Mouse (Mus musculus): Measurements from ENCODE around the gene Six4. TPM values are rescaled to one million over a fixed set of nuclear protein-coding genes. Genes with fewer than 3 reads are reported as not detected.

Gene Six4
- polyA plus RNA-seq, 1 experiment from 2014 or later = 0.54 TPM

DNA sequence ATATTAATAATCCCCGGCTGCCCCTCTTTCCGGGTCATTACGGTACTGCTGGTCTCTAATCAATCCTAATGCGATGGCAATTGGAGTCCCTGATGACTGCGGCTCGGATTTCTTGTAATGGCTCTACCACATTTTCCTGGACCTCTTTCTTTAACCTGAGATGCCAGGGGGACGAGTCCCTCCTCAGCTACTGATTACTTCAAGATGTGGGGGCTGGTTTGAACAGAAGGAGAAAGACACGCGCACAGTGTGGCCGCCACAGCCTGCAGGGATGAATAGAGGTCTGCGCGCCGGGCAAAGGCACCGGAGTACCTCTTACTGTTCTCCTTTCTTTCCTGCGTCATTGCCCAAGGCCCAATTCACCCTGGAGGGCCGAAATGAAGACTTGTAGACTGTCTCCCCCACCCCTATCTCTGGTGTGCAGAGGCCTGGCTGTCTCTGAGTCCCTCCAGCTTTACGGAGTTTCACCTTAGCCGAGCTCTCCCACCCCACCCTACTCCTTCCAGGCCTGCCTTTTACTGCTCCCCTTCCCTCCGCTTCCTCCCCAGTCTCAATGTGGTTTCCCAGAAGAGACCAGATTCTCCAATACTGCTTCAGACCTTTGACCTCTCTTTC, 61.1 kb downstream of the Six4 start:
- Histone ChIP-seq H3K27ac (replicated peaks) (no peak overlapping the region), H3K27me3 (replicated peaks) (peaks cover 97% of the 10 kb centered on the region), H3K4me1 (peaks cover 12% of the 10 kb centered on the region), H3K4me2 (peak overlapping the region; percentile 1; the same call in 1 of the 2 replicates), H3K36me3 (no peaks in the 10 kb centered on the region), H3K9me3 (replicated peaks) (no peaks in the 10 kb centered on the region), H3K4me3 (replicated peaks) (no peak overlapping the region), H3K9ac (replicated peaks) (no peak overlapping the region)
- no peak for ATAC-seq (ENCODE audit: low FRiP score)
- 2% methylated on average over 19 of the region's 19 CpGs for WGBS

DNA sequence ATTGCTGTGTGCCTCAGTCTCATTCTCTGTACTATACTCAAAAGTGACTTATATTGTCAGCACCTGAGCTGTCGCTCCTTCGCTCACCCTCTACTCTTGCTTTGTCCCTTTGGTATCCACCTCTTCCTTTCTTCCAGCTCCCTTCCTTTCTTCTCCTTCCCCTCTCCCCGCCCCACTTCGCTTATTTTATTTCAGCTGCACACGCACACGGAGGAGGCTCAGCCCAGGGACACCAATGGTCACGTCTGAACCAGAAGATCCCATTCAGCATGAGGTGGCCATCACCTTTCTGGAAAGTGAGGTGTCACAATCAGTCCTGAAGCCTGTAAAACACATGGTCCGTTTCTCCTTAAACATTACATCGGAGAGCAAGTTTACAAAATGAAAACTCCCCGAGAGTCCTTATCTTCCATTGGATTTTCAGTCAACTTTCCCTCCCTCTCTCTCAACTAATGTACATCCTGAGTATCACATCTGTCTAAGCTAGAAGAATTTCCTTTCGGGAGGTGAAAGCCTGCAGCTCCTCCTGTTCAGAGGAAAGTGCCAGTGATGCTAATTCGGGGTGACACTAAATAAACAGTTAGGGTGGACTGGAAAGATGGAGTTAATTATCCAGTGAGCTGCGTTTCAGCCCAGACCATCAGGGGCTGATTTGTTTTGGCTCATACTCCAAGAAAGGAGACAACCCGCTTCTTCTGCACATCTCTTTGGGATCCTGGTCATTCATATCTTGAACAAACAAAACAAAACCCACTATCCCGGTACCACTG, 62.3 kb downstream of the Six4 start:
- no peak for ATAC-seq (ENCODE audit: low FRiP score)
- peaks cover 97% of the 10 kb centered on the region for H3K27me3 ChIP-seq (replicated peaks)
- no peak overlapping the region for H3K27ac ChIP-seq (replicated peaks)
- H3K9ac ChIP-seq (replicated peaks) = no peak overlapping the region
- H3K4me1 ChIP-seq = peaks cover 19% of the 10 kb centered on the region
- no peak overlapping the region for H3K4me3 ChIP-seq (replicated peaks)
- no peak overlapping the region for H3K4me2 ChIP-seq
- no peaks in the 10 kb centered on the region for H3K9me3 ChIP-seq (replicated peaks)
- no peaks in the 10 kb centered on the region for H3K36me3 ChIP-seq
- WGBS = 1% methylated on average over 15 of the region's 15 CpGs

DNA sequence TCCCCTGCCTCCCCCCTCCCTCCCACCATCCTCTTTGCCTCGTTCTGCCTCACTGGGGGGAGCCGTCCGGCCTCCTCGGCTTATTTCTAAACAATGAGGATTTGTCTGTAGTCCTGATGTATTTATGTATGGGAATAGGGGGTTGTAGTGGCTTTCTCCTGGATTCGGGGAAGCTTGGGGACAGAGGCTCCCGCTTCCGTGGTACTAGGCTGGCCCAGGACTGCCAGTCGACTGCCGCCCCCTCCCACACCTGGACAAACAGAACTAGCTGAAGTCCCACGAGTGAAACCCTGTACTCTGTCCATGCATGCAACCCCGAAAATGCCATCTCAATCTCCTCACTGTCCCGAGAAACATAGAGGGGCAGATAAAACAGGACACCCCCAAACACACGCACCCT, 63.0 kb downstream of the Six4 start:
- WGBS = 2% methylated on average over 13 of the region's 13 CpGs
- Histone ChIP-seq H3K27ac (replicated peaks) (no peak overlapping the region), H3K36me3 (no peaks in the 10 kb centered on the region), H3K9me3 (replicated peaks) (no peaks in the 10 kb centered on the region), H3K4me2 (no peak overlapping the region), H3K27me3 (replicated peaks) (peaks cover 97% of the 10 kb centered on the region), H3K4me1 (peaks cover 25% of the 10 kb centered on the region), H3K4me3 (replicated peaks) (no peak overlapping the region), H3K9ac (replicated peaks) (no peak overlapping the region)
- ATAC-seq (ENCODE audit: low FRiP score) = no peak

Other genes starting within 250 kb of the Six4 start
- gene Six6, start 173.6 kb downstream of the Six4 start, polyA plus RNA-seq (2015; fragmentation: Nextera tagmentation; extraction: Ambion mirVana) = not detected in 2 replicates
- 7.4 and 9.7 TPM in 2 replicates for gene 4930447C04Rik, start 172.7 kb downstream of the Six4 start, polyA plus RNA-seq (2015; fragmentation: Nextera tagmentation; extraction: Ambion mirVana)
- 2.8 and 6.8 TPM in 2 replicates for gene Six1, start 59.6 kb downstream of the Six4 start, polyA plus RNA-seq (2015; fragmentation: Nextera tagmentation; extraction: Ambion mirVana)
- gene Mnat1, start 10.3 kb upstream of the Six4 start, polyA plus RNA-seq (2015; fragmentation: Nextera tagmentation; extraction: Ambion mirVana) = 17.0 and 21.4 TPM in 2 replicates
- 15.3 and 16.6 TPM in 2 replicates for gene Trmt5, start 173.3 kb upstream of the Six4 start, polyA plus RNA-seq (2015; fragmentation: Nextera tagmentation; extraction: Ambion mirVana)
- gene Slc38a6, start 173.3 kb upstream of the Six4 start, polyA plus RNA-seq (2015; fragmentation: Nextera tagmentation; extraction: Ambion mirVana) = 10.3 and 11.3 TPM in 2 replicates

Measured in neural tube, embryonic 15.5 days (tissue).